Comparison of ENCODE assay signal across 12 mouse cellular contexts in the genomic region with DNA sequence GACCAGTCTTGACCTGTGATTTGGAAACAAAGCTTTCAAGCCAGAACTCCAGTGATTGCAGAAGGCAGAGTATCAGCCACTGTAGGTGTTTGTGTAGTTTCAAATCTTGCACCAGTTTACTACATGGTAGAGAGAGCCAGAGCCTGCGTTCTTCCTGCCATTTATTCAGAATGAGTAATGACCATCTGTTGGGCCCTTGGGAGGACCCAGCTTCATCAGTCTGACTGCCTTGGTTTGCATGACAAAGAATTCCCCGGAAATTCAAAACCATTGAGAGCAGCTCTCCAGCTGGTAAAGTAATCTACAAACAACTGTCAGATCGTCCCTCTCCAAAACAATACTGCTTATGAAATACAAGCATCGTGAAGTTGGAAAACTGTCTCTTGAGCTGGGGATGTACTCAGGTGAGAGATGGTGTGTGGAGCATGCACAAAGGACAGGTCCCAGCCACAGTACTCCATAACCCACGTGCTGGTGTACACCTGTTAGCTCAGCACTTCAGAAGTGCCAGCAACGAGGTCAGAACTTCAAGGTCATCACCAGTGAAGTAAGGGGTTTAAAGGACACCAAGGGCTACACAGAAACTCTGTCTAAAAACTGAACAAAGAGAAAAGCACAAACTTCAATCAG.
DNase-seq lines count a peak whose midpoint lies in the region; ATAC-seq lines count a peak whose summit lies in the region.
"Had no signal": no experiment of that assay in that cellular context is flagged by ENCODE, and none has a peak within 500 bp of the region (broad histone marks: within the 10 kb centered on the region; RNA-seq: fewer than 3 reads in every experiment).

No protein-coding gene starts in this region.

- peak; percentile 84 for ATAC-seq in hindbrain, embryonic 12.5 days (ENCODE audit: low FRiP score)
- no peak for ATAC-seq in hindbrain, embryonic 14.5 days (ENCODE audit: low FRiP score)
- peak; percentile 76 for ATAC-seq in forebrain, embryonic 15.5 days (replicated peaks)

- no peaks in the 10 kb centered on the region for H3K36me3 ChIP-seq in hindbrain, embryonic 12.5 days
- H3K36me3 ChIP-seq in hindbrain, embryonic 14.5 days (replicated peaks; ENCODE audit: control insufficient read depth, insufficient read depth): no peaks in the 10 kb centered on the region
- H3K36me3 ChIP-seq in forebrain, embryonic 15.5 days: no peaks in the 10 kb centered on the region
- H3K36me3 ChIP-seq: kidney, embryonic 15.5 days had no signal

- 22% methylated on average over 6 of the region's 6 CpGs for WGBS in hindbrain, embryonic 12.5 days
- WGBS in hindbrain, embryonic 14.5 days: 21% methylated on average over 6 of the region's 6 CpGs
- 27% methylated on average over 6 of the region's 6 CpGs for WGBS in forebrain, embryonic 15.5 days

- peak; percentile 18 for DNase-seq in adrenal gland, adult 2 months
- no peak for DNase-seq in adrenal gland, postnatal 4 days (ENCODE audit: low spot score in 2 of 2)
- DNase-seq in hindbrain, embryonic 14.5 days (ENCODE audit: low spot score): no peak
- peak; percentile 91 for DNase-seq in ES-CJ7 (ENCODE audit: low read depth, low spot score)
- DNase-seq in frontal cortex, postnatal 10 days (ENCODE audit: low spot score in 2 of 2): no peak
- no peak for DNase-seq in right cerebral cortex, postnatal 4 days
- DNase-seq: cerebellum, adult 2 months; right cerebral cortex, adult 18-20 months had no signal

- H3K4me1 ChIP-seq in hindbrain, embryonic 12.5 days: peaks cover 5% of the 10 kb centered on the region; the same call in 1 of the 2 replicates
- no peaks in the 10 kb centered on the region for H3K4me1 ChIP-seq in hindbrain, embryonic 14.5 days (replicated peaks; ENCODE audit: control insufficient read depth, insufficient read depth, low read length)
- peaks cover 3% of the 10 kb centered on the region; the same call in 1 of the 2 replicates for H3K4me1 ChIP-seq in forebrain, embryonic 15.5 days

- H3K27me3 ChIP-seq in hindbrain, embryonic 12.5 days: no peaks in the 10 kb centered on the region
- H3K27me3 ChIP-seq in hindbrain, embryonic 14.5 days (ENCODE audit: control insufficient read depth, insufficient read depth, low read length): no peaks in the 10 kb centered on the region
- no peaks in the 10 kb centered on the region for H3K27me3 ChIP-seq in forebrain, embryonic 15.5 days
- H3K27me3 ChIP-seq: kidney, embryonic 15.5 days had no signal

- H3K4me2 ChIP-seq in hindbrain, embryonic 12.5 days (replicated peaks): no peak overlapping the region
- H3K4me2 ChIP-seq in hindbrain, embryonic 14.5 days (replicated peaks): no peak overlapping the region
- H3K4me2 ChIP-seq in forebrain, embryonic 15.5 days (replicated peaks): no peak overlapping the region
- H3K4me2 ChIP-seq: kidney, embryonic 15.5 days had no signal

- H3K27ac ChIP-seq in hindbrain, embryonic 12.5 days: peak overlapping the region; percentile 32
- no peak overlapping the region for H3K27ac ChIP-seq in hindbrain, embryonic 14.5 days
- H3K27ac ChIP-seq in forebrain, embryonic 15.5 days (replicated peaks): no peak overlapping the region
- H3K27ac ChIP-seq: kidney, embryonic 15.5 days; stomach, postnatal 0 days had no signal

- H3K4me3 ChIP-seq in hindbrain, embryonic 12.5 days: no peak overlapping the region
- no peak overlapping the region for H3K4me3 ChIP-seq in hindbrain, embryonic 14.5 days (replicated peaks; ENCODE audit: low read length)
- no peak overlapping the region for H3K4me3 ChIP-seq in forebrain, embryonic 15.5 days
- H3K4me3 ChIP-seq: kidney, embryonic 15.5 days had no signal

- H3K9me3 ChIP-seq in hindbrain, embryonic 12.5 days (replicated peaks): no peaks in the 10 kb centered on the region
- no peaks in the 10 kb centered on the region for H3K9me3 ChIP-seq in hindbrain, embryonic 14.5 days (ENCODE audit: control insufficient read depth, low read length)
- no peaks in the 10 kb centered on the region for H3K9me3 ChIP-seq in forebrain, embryonic 15.5 days
- H3K9me3 ChIP-seq: kidney, embryonic 15.5 days had no signal

- no peak overlapping the region for H3K9ac ChIP-seq in hindbrain, embryonic 12.5 days
- no peak overlapping the region for H3K9ac ChIP-seq in hindbrain, embryonic 14.5 days
- H3K9ac ChIP-seq in forebrain, embryonic 15.5 days (replicated peaks): no peak overlapping the region
- H3K9ac ChIP-seq: kidney, embryonic 15.5 days had no signal

Comparison
In these comparisons a context has a peak if more than half of its experiments do, and no peak if none do; other contexts are left out.
1. DNase-seq: peak in adrenal gland, adult 2 months (single experiment) and ES-CJ7 (single experiment); none in adrenal gland, postnatal 4 days (0 of 2), hindbrain, embryonic 14.5 days (single experiment), frontal cortex, postnatal 10 days (0 of 2) and right cerebral cortex, postnatal 4 days (single experiment).